Mouse (Mus musculus) kidney, adult 2 months (tissue): ENCODE measurements at regions not wholly inside any gene's neighbourhood (a gene's known extent, or its start where the extent isn't known, plus 50 kb on each side); places are given as distances from the start of the nearest gene placed in this dataset.

Source experiments
- CTCF ChIP-seq: fragments of 200-500 bp; conservative IDR thresholded peaks from 2 replicates; pipeline ENCODE4 v1.5.1; 2011; ENCODE audit warnings: low read depth, mild to moderate bottlenecking, control low read depth, low read length, moderate library complexity, mixed read lengths; ENCODE audit not compliant: insufficient read depth, insufficient read length
- POLR2A ChIP-seq: fragments of 200-500 bp; IDR thresholded peaks from one replicate; pipeline ENCODE4 v1.6.1; 2011; ENCODE audit warnings: low read depth, low read length, control low read depth

- TF ChIP-seq POLR2A (no peak), CTCF (no peak)
Measured at GRCm38 (mm10) chr13:69066636-69067035, 67.3 kb upstream of the Adcy2 start.
